Mouse (Mus musculus) right cerebral cortex, postnatal 36 days (tissue): ENCODE measurements around the gene Gm17654.
"Not testable (repeated sequence)": the region's sequence is repeated elsewhere in the genome, so short reads cannot be mapped to it uniquely, and the experiment has no call there.

Experiments
- DNase-seq, 2 experiments: peaks; one replicate each; pipeline ENCODE4 v3.0.0; 2022; ENCODE audit warnings: low spot score in 2 of 2, mixed read lengths in 1 of 2

Gene Gm17654

DNA sequence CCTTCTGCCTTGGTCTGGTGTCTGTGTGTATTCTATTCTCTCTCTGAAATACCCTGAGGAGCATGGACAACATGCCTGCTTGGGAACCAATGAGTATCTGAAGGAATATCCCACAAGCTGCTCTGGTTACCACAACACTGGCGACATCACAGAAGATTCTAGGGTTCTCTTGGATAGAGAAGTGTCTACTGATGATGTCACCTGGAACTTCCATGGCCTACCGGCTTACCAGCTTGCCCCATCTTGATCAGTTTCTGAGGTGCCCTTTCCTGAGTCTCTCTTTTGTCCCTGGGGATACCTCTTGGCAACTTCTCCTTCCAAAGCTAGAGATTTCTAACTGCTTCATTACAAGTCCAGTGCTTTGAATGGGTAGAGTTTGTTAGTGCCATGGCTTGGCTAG, at the start of gene Gm17654:
TSS of gene Gm17654 (minus strand) at position 101 of the 400 bp plus-strand sequence.
- DNase-seq = not testable (repeated sequence)

DNA sequence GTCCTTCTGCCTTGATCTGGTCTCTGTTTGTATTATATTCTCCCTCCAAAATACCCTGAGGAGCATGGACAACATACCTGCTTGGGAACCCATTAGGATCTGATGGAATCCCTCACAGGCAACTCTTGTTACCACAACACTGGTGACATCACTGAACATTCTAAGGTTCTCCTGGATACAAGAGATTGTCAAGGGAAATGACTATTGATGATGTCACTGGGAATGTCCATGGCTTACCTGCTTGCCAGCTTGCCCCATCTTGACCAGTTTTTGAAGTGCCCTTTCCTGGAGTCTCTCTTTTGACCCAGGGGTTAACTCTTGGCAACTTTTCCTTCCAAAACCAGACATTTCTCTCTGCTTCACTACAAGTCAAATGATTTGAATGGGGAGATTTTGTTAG, 29.0 kb upstream of the Gm17654 start, which contains the start of gene Gm10375:
TSS of gene Gm10375 (minus strand) at position 101 of the 400 bp plus-strand sequence.
- not testable (repeated sequence) for DNase-seq

DNA sequence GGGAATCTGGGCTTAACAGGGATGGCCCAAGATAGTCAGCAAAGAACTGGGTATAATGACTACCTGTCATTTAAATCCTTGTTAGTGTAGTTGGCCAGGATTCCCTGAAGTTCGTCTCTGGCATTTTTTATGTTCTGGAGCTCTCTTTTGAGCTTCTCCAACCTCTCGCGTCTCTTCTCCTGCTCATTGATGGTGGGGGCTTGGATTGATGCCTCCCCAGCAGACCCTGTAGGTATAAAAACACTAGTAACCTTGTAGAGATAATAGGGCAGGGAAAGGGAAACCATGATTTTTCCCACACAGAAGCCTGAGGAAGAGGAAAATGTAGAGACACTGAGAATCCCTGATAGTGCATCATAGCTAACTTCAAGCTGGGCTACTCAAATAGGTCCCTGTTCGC, 977 bp downstream of the Gm17654 start:
- not testable (repeated sequence) for DNase-seq

- DNase-seq = not testable (repeated sequence)
Measured at GRCm38 (mm10) chr14:43552271-43552670, 26.7 kb downstream of the Gm17654 start.

GRCm38 (mm10) chr14:43546281-43546680, 32.7 kb downstream of the Gm17654 start:
- not testable (repeated sequence) for DNase-seq

GRCm38 (mm10) chr14:43543276-43543675, 35.7 kb downstream of the Gm17654 start, which contains the start of gene Gm5799:
Gm5799 (plus strand) TSS chr14:43543576.
- DNase-seq = not testable (repeated sequence)

GRCm38 (mm10) chr14:43538144-43538543, 40.8 kb downstream of the Gm17654 start:
- DNase-seq = not testable (repeated sequence)

GRCm38 (mm10) chr14:43532387-43532786, 46.6 kb downstream of the Gm17654 start:
- DNase-seq = not testable (repeated sequence)

- not testable (repeated sequence) for DNase-seq
Measured at GRCm38 (mm10) chr14:43532011-43532383, 46.9 kb downstream of the Gm17654 start.

DNA sequence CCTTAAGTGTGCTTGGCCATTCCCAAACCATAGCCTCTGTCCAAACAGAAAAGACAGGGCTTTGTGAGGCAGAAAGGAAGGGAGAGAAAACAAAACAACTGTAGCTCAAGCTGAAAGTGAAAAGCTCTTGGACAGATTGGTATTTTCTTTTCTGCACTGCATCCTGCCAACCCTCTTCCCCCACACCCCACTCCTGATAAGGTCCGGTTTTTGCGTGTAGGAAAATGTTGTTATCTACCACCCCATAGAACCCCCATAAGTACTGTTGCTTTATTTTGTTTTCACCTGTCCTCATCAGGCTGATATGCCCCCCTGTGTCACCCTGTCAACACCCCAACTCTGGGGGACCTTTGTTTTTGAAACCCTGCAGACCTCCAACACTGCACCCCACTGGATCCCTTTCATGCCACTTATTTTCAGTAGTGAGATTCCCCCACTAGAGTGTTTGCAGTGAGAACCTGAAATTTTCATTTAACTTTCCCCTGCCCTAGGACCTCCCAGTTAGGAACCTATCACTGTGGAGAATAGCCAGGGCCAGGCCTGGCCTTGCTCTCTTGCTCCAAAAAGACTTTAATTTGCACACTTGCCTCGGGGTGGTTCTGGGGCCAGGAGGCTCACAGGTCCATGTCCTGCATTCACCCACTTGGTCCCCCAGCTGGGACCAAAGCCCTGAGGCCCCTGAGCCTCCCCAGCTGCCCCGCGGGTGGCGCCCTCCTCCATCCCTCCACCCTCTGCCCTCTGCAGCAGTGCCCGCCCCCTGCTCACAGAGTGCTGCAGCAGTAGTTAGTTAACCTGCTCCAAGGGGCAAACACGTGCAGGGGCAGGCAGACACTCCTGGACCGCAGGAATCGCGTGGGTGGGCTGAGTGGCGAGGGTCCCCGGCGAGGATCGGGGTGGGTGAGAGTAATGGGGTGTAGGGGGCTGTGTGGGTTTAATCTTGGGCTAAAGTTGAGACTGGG, 47.6 kb downstream of the Gm17654 start:
- not testable (repeated sequence) for DNase-seq
